Mouse (Mus musculus): Measurements from ENCODE around the gene Fcrla.
A peak's percentile ranks its signal among the peaks of the same experiment; 100 is the strongest.

The Fcrla gene

DNA sequence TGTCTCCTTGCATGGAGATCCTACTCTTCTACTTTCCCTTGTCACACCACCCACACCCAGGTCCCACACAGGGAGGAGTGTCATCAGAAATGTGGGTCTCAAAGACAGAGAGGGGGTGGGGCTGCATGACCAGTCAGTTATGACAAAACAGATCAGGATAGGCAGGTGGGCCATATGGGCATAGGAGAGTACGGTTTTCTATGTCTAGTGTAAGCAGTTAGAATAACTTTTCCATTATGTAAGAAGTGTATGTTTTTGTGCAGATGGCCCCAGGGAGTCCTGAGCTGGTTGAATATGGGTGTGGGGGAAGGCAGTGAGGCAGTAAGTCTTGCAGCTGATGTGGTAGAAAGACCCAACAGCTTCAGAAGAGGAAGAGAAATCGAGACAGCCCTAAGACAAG, 1.1 kb upstream of the Fcrla start:
- no peak for DNase-seq (ENCODE audit: low read depth, low spot score)

DNA sequence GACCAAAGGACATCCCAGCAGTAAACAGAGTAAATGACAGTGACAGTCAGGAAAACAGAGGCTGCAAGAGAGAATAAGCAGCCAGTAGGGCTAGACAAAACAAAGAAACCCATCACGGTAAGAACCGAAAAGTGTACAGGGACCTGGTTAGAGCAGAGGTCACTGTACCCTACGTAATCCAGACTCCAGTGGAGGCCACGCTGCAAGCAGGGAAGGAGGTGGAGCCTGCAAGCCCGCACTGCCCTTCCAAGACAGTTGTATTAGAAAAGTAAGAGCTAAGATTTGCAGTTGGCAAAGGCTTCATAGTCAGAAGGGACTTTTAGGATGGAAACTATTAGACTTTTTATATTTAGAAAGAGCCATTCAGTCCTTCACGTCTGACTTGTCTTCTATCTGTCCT, 442 bp downstream of the Fcrla start:
- DNase-seq (ENCODE audit: low read depth, low spot score), result no peak

DNA sequence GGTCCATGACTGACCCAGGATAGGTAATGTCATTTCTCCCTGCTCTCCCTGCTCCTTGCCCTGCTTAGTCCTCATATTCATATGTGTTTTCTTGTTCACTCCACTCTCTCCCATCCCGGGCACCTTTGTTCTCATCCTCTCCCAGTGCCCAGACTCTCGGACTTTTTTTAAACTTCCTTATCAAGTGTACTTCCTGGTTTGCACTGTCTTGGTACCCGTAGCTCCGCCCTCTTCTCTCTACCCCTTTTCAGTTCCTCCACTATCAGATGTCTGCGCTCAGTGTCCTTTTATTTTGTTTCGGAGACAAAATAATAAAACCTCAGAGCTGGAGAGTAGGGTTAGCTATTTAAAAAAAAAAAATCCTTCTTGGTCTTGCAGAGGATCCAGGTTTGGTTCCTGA, 2.9 kb downstream of the Fcrla start:
- DNase-seq (ENCODE audit: low read depth, low spot score), result no peak

DNA sequence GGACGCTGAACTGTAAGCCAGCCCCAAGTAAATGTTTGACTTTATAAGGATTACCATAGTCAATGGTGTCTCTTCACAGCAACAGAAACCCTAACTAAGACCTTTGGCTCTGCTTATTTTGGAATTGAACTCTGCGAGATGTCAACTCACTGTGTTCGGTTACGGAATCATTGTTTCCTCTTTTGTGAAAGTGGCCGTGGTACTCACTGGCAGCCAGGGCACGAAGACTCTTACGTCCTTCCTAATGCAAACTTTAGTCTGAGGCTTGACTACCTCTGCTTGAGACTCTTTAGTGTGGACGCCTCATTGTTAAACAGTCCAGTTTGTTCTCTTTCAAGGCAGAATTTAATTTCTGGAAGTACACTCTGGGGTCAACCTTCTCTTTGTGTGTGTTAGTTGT, 8.1 kb downstream of the Fcrla start:
- no peak for DNase-seq (ENCODE audit: low read depth, low spot score)

DNA sequence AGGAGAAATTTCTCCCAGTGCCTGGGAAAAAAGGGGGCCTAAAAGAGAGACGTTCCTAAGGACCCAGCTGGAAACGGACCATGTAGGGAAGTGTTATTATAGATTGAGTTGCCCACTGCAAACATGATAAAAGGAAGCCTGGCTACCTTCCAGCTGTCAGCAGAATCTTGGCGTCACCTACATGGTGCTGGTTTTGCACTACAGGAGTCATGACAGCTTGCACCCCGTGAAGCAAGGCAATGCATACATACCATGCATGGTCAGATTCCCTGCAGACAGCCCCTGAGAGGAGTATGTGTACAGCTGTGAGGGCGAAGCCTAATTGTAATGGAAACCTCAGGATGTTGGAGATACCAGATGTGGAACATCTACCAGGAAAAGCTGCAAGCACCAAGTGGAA, 11.7 kb downstream of the Fcrla start:
- no peak for DNase-seq (ENCODE audit: low read depth, low spot score)

DNA sequence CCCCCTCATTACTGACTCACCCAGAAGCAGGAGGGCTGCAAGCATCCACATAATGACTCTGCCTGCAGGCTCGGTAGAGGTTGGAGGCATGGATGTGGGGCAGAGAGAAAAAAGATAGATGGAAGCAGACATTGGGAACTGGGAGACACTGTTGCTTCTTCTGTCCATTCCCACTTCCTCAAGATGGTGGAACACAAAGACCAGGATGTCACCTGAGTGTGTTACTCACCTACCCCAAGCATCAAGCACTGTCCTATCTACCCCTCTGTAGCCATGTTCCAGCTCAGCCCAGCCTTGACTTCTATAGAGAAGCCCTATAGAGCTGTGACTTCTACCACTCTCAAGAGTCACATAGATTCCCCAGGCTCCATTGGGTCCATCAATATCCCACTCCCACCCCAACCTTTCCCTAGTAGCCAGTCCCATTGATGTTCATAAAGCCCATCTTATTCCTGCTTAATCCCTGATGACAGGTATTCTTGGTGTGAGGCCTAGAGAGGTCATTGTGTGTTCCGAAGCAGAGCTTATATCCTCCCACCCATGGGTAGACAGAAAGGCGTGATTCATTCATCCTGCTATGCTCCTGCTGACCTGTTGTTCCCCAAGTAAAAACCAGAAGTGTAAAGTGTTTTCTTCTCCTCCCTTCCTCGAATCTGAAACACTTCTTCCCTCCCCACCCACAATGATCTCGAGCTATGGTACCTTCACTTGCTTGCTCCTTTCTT, 14.3 kb downstream of the Fcrla start, which contains the start of gene Fcrlb:
Fcrlb (minus strand) TSS at position 51 of the 725 bp plus-strand sequence.
- DNase-seq (ENCODE audit: low read depth, low spot score), result no peak

DNA sequence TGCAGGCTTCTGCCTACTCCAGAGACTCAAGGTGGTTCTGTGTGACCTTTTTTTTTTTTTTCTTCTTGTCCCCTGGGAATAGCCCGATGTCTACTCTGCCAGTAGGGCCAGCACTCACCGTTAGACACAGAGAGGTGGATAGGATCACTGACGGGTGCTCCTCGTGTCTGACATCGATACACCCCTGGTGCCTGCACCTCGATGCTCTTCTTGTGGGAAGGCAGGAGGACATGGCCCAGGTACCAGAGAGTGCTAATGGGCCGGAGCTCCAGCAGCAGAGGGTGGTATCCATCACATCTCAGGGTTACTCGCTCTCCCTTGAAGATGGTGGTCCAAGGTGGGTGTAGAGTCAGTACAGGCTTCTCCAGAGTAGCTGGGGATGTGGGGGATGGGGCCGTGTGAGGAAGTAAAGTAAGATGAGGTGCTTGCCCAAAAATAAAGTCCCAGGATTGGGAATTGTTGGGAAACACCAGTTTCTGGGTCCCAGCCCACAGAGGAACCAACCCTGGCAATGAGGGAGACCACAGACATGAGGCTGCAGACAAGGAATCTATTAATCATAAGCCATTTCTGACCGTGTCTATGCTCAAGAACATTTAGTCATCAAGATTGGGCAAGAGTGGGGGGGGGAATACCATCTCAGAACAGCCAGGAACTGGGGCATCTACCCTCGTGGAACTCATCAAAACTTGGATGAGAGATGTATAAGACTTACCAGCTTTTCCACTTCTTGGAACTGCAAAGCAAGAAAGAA, 15.3 kb downstream of the Fcrla start:
- DNase-seq (ENCODE audit: low read depth, low spot score), result no peak

DNA sequence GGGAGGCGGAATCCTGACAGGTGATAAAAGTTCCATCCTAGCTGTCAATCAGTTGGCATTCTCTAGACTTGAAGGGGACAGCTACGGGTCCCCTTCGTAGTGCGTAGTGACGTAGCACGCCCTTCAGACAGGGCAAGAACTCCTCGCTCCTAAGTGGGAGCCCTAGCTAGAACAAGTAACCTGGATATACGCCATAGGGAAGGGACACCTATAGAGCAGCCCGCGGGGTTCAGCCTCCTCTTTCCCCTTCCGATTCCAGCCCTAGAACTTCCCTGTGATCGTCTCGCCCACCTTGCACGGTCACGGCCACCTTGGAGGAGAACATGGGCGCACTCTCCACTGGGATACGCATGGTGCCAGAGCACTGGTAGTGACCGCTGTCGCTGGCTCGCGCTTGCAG, 19.0 kb downstream of the Fcrla start:
- peak; percentile 13 for DNase-seq (ENCODE audit: low read depth, low spot score)

DNA sequence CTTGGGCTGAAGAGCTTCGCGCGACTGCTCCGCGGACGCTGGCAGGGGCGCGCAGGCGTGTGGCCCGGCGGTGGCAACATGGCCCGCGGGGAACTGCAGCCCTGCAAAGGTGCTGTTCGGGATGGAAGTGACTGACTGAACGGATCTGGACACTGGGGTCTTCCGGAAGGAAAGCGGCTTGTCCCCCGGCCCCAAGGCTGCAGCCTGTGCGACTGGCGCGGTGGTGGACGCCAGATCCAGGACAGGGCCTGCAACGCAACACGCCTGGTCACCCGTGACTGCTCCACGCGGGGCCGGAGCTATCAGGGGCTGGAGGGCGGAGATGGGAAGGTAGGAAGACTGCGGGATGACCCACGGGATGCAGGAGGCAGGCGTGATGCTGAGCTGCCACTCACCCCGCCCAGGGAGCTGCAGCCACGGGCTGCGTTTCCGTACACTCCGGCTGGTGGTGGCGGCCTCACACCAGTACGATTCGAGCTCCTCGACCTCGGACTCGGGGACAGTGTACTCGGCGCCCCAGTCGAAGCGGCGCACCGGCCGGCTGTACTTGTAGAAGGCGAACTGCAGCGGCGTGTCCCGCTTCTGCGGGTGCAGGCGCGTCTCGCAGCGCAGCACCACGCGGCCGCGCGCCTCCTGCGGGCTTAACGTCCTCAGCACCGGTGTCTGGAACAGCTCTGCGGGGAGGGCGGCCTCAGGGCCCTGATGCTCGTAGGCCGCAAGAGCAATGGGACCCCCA, 19.8 kb downstream of the Fcrla start:
- peak; percentile 51 for DNase-seq (ENCODE audit: low read depth, low spot score)

DNA sequence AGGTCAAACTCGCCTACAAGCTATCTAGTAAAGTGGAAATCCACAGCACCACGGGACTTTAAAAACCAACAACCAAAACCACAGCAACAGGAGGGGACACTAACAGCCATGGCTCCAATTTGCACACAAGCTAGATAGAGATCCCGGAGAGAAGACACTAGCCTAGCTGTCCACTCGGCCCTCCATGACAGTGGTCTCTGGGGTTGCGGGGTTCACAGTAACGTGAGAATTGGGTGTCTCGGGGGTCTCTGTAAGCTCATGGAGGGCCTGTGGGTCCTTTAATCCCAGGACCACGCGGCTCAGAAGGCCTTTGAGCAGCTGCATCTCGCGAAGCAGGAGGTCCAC, 20.3 kb downstream of the Fcrla start:
- no peak for DNase-seq (ENCODE audit: low read depth, low spot score)

DNA sequence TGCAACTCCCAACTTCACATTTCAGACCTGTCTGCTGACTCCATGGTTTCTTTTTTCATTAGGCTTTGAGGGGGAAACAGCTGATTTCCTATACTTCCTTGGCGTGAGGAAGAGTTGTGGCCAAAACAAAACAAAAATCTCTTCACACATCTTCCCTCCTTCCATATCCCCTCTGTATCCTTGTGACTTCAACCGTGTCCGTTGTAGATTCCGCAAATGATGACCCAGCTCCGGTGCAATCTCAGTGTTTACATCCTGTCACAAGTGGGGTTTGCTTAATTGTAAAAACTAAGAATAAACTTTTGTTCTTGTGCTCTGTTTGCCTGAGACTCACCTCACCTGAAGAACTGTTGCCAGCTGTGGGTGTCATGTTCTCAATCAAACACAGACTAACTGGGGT, 23.9 kb downstream of the Fcrla start:
- no peak for DNase-seq (ENCODE audit: low read depth, low spot score)

DNA sequence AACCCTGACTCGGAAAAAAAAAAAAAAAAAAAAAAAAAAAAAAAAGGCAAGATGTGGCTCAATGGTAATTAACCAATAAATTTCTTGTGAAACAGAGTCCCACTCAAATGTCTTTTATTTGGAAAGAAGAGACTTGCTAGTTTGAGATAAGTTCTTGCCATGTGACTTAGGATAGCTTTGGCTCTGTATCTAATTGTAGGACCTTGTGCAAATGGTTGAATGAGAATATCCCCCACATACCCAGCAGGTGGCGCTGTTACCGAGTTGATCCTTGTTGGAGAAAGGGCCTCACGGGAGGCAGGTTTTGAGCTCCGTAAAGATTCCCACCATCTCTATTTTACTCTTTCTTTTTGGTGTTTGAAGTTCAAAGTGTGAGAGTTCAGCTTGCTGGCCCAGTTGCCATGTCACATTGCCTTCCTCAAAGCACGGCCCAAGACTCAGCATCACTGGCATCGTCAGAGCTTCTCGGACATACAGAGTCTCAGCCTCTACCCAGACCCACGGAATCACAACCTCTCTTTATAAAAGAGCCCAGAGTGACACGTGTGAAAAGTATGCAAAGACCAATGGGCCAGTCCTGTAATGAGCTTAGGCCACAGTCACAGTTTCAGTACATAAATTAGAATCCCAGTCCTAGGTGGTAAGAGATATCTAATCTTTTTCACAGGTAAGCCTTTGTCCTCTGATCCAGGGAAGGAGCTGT, 25.7 kb downstream of the Fcrla start:
- DNase-seq (ENCODE audit: low read depth, low spot score), result peak; percentile 89

DNA sequence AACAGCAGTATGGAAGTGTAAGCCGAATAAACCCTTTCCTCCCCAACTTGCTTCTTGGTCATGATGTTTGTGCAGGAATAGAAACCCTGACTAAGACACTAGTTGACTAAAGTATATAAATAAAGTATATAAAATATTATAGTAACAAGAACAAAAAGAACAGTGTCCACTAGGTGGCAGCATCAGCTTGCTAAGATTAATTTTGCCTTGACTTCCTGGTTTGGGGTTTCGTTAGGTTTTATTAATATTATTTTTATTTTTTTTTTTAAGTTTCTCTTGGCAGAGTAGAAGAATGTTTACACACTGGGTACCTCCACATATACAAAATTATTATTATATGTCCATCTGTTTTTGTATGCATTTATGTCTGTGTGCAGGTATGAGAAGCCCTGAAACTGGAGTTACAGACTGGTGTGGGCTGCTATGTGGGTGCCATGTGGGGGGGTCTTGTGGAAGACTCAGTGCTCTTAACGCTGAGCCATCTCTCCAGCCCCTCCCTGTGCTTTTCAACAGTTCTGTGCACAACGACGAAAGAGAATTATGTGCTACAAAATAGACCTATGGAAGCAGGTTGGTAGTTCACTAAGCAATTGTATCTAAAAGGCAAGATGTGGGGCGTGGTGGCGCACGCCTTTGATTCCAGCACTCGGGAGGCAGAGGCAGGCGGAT, 26.4 kb downstream of the Fcrla start:
- DNase-seq (ENCODE audit: low read depth, low spot score), result peak; percentile 66

DNA sequence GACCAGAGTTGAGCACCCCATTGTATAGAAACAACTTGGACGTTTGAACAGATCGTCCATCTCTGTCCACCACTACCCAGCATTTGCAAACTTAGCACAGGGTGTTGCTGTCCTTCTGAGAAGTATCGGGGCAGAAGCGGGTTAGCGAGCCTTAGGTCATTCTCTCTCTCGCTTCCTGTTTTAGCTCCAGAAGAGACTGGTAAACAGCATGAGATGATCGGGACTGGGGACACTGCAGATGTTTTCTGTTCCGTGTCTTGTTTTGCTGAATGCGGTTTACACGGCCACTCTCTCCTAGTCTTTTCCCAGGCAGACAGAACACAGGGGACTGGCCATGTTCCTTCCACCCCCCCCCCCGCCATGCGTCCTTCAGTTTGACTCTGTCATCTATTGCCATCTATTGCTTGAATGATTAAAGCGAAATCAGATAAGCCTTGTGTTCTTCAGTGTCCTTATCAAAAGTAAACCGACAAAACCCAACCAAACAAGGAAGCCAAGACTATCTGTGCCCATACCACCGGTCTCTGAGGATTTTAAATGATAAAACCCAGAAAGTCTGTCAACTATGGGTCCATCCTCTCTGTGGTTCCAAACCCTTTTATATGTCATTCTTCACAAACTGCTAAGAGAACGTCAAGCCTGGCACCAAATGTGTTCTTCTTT, 28.8 kb downstream of the Fcrla start:
- no peak for DNase-seq (ENCODE audit: low read depth, low spot score)

DNA sequence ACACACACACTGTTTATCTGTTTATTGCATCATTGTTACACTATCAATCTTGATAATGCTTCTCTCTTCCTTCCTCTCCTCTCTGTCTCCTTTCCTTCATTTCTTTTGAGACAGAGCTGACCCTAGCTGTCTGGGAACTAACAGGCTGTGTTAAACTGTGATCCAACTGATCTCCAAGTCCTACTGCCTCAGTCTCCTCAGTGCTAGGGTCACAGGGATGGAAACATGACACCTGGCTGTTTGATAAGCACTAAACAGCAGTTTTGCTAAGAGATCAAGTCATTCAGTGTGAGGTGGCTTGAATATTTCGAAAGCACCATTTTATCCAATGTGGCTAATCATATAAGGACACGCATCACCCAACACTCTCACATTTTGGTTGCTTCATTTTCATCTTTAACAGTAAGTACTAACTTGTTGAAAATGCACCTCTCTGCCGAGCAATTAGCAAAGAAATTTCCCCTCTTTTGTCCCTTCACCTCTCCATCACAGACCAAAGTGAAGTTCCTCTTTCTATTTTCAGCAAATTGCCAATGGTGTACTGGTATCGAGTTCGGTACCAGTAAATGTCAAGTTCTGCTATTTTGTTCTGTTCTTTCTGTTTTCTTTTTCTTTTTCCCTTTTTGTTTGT, 30.6 kb downstream of the Fcrla start:
- no peak for DNase-seq (ENCODE audit: low read depth, low spot score)

DNA sequence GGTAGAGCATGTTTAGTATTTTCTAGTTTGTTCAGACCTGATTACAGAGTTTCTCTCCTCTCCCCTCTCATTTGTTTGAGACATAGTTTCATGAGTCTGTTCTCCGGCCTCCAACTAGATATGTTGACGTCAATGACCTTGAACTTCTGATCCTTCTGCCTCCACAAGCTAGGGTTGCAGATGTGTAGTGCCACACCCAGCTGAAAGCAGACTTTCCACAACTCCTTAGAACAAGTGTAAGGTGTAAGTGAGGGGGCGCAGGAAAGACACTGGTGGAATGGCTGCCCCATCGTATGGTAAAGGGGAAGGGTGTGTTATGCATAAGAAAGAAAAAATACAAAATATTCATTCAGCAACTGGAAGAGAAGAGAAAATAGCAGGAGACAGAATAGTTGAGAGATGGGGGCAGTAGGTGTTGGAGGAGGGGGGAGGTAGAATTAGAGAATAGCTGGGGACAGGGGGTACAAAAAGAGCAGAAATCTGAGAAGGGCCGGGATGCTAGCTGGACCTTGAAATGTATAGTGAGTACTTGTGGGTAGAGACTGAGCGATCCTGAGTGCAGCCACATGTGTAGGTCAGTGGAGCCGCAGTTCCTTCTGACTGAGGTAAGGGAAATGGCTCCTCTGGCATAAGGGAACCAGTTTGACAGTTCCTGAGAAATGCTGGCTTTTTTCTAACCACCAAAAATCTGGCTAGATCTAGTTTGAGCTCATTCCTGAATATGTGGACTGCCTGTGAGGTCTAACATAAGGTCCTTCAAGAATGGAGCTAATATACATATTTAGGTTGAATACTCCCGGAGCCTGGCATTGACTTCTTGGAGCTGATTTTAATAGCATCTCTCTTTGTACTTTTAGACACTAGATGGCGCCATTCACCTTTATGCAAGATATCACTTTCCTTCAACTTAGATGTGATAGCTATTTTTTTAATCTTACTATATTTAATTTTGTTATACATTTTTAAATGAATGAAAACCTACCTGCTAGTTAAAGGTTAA, 32.5 kb downstream of the Fcrla start:
- peak; percentile 70 for DNase-seq (ENCODE audit: low read depth, low spot score)

DNA sequence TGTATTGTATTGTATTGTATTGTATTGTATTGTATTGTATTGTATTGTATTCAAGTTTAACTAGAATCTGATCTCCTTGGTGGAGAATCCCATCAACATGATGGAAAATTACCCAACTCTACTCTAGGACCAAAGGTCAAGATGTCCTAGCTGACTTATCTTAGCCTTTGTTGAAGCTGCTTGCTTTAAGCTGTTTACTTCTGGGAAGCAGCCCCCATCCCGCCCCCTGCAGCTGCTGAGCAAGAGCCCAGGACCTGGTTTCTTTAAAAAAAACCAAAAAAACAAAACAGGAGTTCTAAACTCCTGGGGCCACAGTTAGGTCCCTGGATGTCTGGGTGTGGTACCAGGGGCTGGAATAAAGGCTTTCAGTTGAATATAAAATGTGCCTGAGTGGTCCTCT, 35.1 kb downstream of the Fcrla start:
- no peak for DNase-seq (ENCODE audit: low read depth, low spot score)

DNA sequence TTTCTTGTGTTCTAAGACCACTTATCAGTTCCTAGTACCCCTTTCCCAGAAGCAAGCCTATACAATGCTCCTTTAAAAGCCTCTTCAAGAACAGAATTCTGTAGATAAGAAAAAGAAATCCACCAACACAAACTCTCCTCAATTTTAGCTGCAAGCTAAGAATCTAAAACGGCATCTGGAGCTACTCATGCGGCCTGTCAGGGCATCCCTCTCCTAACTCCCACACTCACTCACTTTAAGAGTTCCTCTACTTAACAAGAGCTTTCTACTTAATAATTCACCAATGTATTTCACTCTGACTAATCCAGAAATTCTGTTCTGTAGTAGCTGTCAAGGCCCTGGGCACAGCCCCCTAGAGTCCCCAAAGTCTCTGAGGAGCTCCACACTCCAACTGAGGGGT, 35.7 kb downstream of the Fcrla start:
- DNase-seq (ENCODE audit: low read depth, low spot score), result no peak

DNA sequence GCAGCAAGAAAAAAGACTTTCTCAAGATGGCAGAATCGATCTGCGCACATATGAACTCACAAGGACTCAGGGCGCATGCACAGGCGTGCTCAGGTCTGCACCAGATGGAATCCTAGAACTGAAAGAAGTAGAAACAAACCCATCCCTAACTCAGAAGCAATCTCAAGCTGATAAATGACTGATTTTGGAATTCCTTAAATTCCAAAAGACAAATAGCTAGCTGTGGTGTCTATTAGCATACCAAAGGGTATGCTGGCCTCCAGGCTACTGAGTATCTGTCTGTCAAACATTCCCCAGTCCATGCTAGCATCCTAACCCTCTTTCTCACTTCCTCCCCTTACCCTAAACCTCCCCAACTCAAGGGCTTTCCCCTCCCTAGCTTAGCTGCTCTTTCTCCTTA, 38.1 kb downstream of the Fcrla start:
- no peak for DNase-seq (ENCODE audit: low read depth, low spot score)
